In the genomic region with DNA sequence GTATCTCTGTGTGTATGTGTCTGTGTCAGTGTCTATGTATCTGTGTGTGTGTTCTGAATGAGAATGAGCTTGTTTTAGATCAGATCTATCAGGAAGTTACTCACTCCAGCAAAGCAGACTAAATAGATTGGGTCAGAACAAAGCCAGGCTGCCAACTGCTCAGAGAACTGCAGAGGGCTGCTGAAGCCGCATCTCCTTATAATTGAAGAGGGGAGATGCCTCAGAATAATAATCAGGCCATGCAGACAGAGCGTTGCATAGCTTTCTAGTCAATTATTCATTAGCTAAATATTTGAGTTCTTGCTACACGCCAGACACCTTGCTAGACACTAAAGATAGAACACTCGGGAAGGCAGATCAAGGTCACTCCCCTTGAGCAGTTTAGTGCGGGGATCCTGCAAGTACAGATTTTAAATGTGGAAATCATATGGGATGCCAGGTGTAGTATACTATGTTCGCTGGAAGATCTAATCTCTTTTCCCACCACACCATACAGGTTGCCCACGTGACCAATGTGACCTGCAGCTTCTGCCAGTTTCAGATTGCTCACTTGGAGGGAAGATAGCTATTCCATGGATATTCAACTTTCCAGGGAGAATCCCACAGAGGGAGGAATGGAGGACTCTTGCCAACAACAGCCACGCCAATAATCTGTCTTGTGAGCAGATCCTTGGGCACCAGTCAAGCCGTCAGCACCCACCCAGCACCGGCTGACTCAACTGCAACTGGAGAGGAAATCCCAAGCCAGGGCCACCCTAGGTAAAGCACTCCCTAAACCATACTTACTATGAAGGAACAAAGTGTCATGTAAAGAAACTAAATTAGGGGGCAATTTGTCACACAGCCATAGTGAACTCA, we compare ENCODE assay signal across 11 mouse cellular contexts. TPM values are rescaled to one million over a fixed set of nuclear protein-coding genes. Genes with fewer than 3 reads are reported as not detected.
DNase-seq lines count a peak whose midpoint lies in the region; ATAC-seq and TF ChIP-seq lines count a peak whose summit lies in the region.
"Had no signal": no experiment of that assay in that cellular context is flagged by ENCODE, and none has a peak within 500 bp of the region (broad histone marks: within the 10 kb centered on the region; RNA-seq: fewer than 3 reads in every experiment).

No protein-coding gene starts in this region.

- H3K36me3 ChIP-seq in forebrain, embryonic 16.5 days (ENCODE audit: control insufficient read depth, insufficient read depth): no peaks in the 10 kb centered on the region
- no peaks in the 10 kb centered on the region for H3K36me3 ChIP-seq in forebrain, embryonic 10.5 days (replicated peaks)
- no peaks in the 10 kb centered on the region for H3K36me3 ChIP-seq in hindbrain, embryonic 16.5 days (ENCODE audit: control insufficient read depth, insufficient read depth, low read length)
- H3K36me3 ChIP-seq in stomach, postnatal 0 days (ENCODE audit: control insufficient read depth, insufficient read depth, low read length): no peaks in the 10 kb centered on the region

- no peak for DNase-seq in forebrain, embryonic 10.5 days (ENCODE audit: extremely low spot score, low spot score)
- DNase-seq in ovary, postnatal 14 days (ENCODE audit: low spot score): peak; percentile 15
- no peak for DNase-seq in ovary, postnatal 10 days (ENCODE audit: low spot score)
- peak; percentile 18 for DNase-seq in stomach, postnatal 0 days (ENCODE audit: low spot score)
- DNase-seq in spleen, postnatal 4 days (ENCODE audit: low spot score in 2 of 2): no peak
- DNase-seq in gastrocnemius, postnatal 14 days: no peak
- DNase-seq: cerebellum, postnatal 36 days had no signal

- intact Hi-C loops in gastrocnemius, postnatal 14 days (cut with DNase I; ENCODE audit: low total_unique reads): no loop called here

- no peak overlapping the region for H3K9ac ChIP-seq in forebrain, embryonic 16.5 days (replicated peaks; ENCODE audit: low read depth, low read length)
- H3K9ac ChIP-seq in hindbrain, embryonic 16.5 days (ENCODE audit: low read depth, low read length): no peak overlapping the region
- H3K9ac ChIP-seq in stomach, postnatal 0 days (ENCODE audit: low read length): no peak overlapping the region

- H3K4me2 ChIP-seq in forebrain, embryonic 16.5 days (ENCODE audit: low read length): no peak overlapping the region
- 0 out of 2 replicates have a peak overlapping the region, but pooled peaks have one; percentile 6 for H3K4me2 ChIP-seq in hindbrain, embryonic 16.5 days (ENCODE audit: low read length)
- H3K4me2 ChIP-seq in stomach, postnatal 0 days (replicated peaks; ENCODE audit: low read depth): no peak overlapping the region

- no peaks in the 10 kb centered on the region for H3K9me3 ChIP-seq in forebrain, embryonic 16.5 days (ENCODE audit: control insufficient read depth, low read length)
- H3K9me3 ChIP-seq in forebrain, embryonic 10.5 days: peaks cover 2% of the 10 kb centered on the region; the same call in 1 of the 2 replicates
- no peaks in the 10 kb centered on the region for H3K9me3 ChIP-seq in hindbrain, embryonic 16.5 days (ENCODE audit: control insufficient read depth, low read length)
- no peaks in the 10 kb centered on the region for H3K9me3 ChIP-seq in stomach, postnatal 0 days (ENCODE audit: control insufficient read depth, low read length)

- H3K4me3 ChIP-seq in forebrain, embryonic 16.5 days (replicated peaks; ENCODE audit: low read length): no peak overlapping the region
- no peak overlapping the region for H3K4me3 ChIP-seq in forebrain, embryonic 10.5 days
- H3K4me3 ChIP-seq in hindbrain, embryonic 16.5 days (ENCODE audit: low read length): no peak overlapping the region
- H3K4me3 ChIP-seq in stomach, postnatal 0 days (ENCODE audit: low read depth, low read length): no peak overlapping the region
- H3K4me3 ChIP-seq: megakaryocyte, embryonic 14.5 days had no signal

- H3K4me1 ChIP-seq in forebrain, embryonic 16.5 days (replicated peaks; ENCODE audit: control insufficient read depth, insufficient read depth, low read length): peaks cover 7% of the 10 kb centered on the region
- no peaks in the 10 kb centered on the region for H3K4me1 ChIP-seq in forebrain, embryonic 10.5 days
- peaks cover 7% of the 10 kb centered on the region for H3K4me1 ChIP-seq in hindbrain, embryonic 16.5 days (ENCODE audit: control insufficient read depth, insufficient read depth, low read depth, low read length)
- H3K4me1 ChIP-seq in stomach, postnatal 0 days (replicated peaks; ENCODE audit: control insufficient read depth, insufficient read depth): no peaks in the 10 kb centered on the region
- H3K4me1 ChIP-seq: megakaryocyte, embryonic 14.5 days had no signal

- WGBS in forebrain, embryonic 16.5 days: 48% methylated on average over 10 of the region's 10 CpGs
- WGBS in forebrain, embryonic 10.5 days: 86% methylated on average over 10 of the region's 10 CpGs
- WGBS in hindbrain, embryonic 16.5 days: 42% methylated on average over 10 of the region's 10 CpGs
- 49% methylated on average over 10 of the region's 10 CpGs for WGBS in stomach, postnatal 0 days

- H3K27ac ChIP-seq in forebrain, embryonic 16.5 days (ENCODE audit: low read length): no peak overlapping the region
- no peak overlapping the region for H3K27ac ChIP-seq in forebrain, embryonic 10.5 days
- H3K27ac ChIP-seq in hindbrain, embryonic 16.5 days (ENCODE audit: low read depth, low read length): peak overlapping the region; percentile 51
- H3K27ac ChIP-seq in stomach, postnatal 0 days (replicated peaks): no peak overlapping the region

- H3K27me3 ChIP-seq in forebrain, embryonic 16.5 days (replicated peaks; ENCODE audit: control insufficient read depth, insufficient read depth, low read length): no peaks in the 10 kb centered on the region
- no peaks in the 10 kb centered on the region for H3K27me3 ChIP-seq in forebrain, embryonic 10.5 days (ENCODE audit: poor library complexity, severe bottlenecking)
- no peaks in the 10 kb centered on the region for H3K27me3 ChIP-seq in hindbrain, embryonic 16.5 days (replicated peaks; ENCODE audit: control insufficient read depth, insufficient read depth, low read length)
- H3K27me3 ChIP-seq in stomach, postnatal 0 days (ENCODE audit: control insufficient read depth, insufficient read depth, low read length): no peaks in the 10 kb centered on the region
- H3K27me3 ChIP-seq: megakaryocyte, embryonic 14.5 days had no signal

- no peak for TF ChIP-seq CTCF in stomach, postnatal 0 days (IDR thresholded peaks at IDR 0.05; ENCODE audit: low read depth)

- no peak for TF ChIP-seq EP300 in stomach, postnatal 0 days (optimal IDR thresholded peaks at IDR 0.05)

- ATAC-seq in forebrain, embryonic 16.5 days: peak; percentile 83
- peak; percentile 89 for ATAC-seq in hindbrain, embryonic 16.5 days
- ATAC-seq in stomach, postnatal 0 days (ENCODE audit: low FRiP score, low TSS enrichment): peak; percentile 38; the same call in 1 of the 2 replicates
- ATAC-seq: activated CD4-positive, CD25-positive, alpha-beta regulatory T cell, adult 4 months had no signal

RNA-seq across cellular contexts. Expression of gene Acp6, which starts 57.6 kb away (rescaled TPM):
- polyA plus RNA-seq in forebrain, embryonic 16.5 days (2015; fragmentation: Nextera tagmentation; extraction: Ambion mirVana): 29.4 TPM in 2 replicates
- polyA plus RNA-seq in forebrain, embryonic 10.5 days (2016; fragmentation: Nextera tagmentation; extraction: Ambion mirVana): 35.9 and 39.0 TPM in 2 replicates
- 22.1 and 24.2 TPM in 2 replicates for polyA plus RNA-seq in hindbrain, embryonic 16.5 days (2015; fragmentation: Nextera tagmentation; extraction: Ambion mirVana)
- 25.1 and 28.7 TPM in 2 replicates for polyA plus RNA-seq in stomach, postnatal 0 days (2015; fragmentation: Nextera tagmentation; extraction: Ambion mirVana)
- 10 to 100 TPM; 16.3 to 16.9 TPM for total RNA-seq in gastrocnemius, postnatal 14 days (2021)

Comparison
In these comparisons a context has a peak if more than half of its experiments do, and no peak if none do; other contexts are left out.
1. DNase-seq: peak in ovary, postnatal 14 days (single experiment) and stomach, postnatal 0 days (single experiment); none in forebrain, embryonic 10.5 days (single experiment), ovary, postnatal 10 days (single experiment), spleen, postnatal 4 days (0 of 2) and gastrocnemius, postnatal 14 days (single experiment).
2. ATAC-seq: peak in every context shown above with its lines; median percentile 89 in hindbrain, embryonic 16.5 days; 83 in forebrain, embryonic 16.5 days; 38 in stomach, postnatal 0 days.